Mouse (Mus musculus) G1E (cell line): ENCODE results near the gene Gm28308.

Experiments used
- CTCF ChIP-seq: IDR thresholded peaks from 2 replicates; pipeline ENCODE4 v1.5.1; 2012; ENCODE audit warnings: low read depth, low read length, inconsistent platforms, mixed read lengths
- GATA1 ChIP-seq: IDR thresholded peaks from 2 replicates; pipeline ENCODE4 v1.6.1; 2012; ENCODE audit warnings: borderline replicate concordance, low read length, inconsistent platforms, mixed read lengths
- POLR2AphosphoS5 ChIP-seq: IDR thresholded peaks from 2 replicates; pipeline ENCODE4 v1.6.1; 2012; ENCODE audit warnings: low read depth, low read length, inconsistent platforms; ENCODE audit not compliant: insufficient replicate concordance
- TAL1 ChIP-seq: conservative IDR thresholded peaks from 2 replicates; pipeline ENCODE4 v1.6.1; 2012; ENCODE audit warnings: low read depth, low read length, inconsistent platforms, mixed read lengths

- TF ChIP-seq CTCF = no peak
- no peak for TF ChIP-seq GATA1
- TF ChIP-seq POLR2AphosphoS5 = no peak
- no peak for TF ChIP-seq TAL1
Observed at GRCm38 (mm10) chr6:52208072-52208867, 4.9 kb downstream of the Gm28308 start, which contains the start of gene Hoxa6.
